In genomic region chr7:112022506-112023149, GRCm38 (mm10) we compare ENCODE assay signal across 8 mouse cellular contexts. TPM values are rescaled to one million over a fixed set of nuclear protein-coding genes. Genes with fewer than 3 reads are reported as not detected.
A peak's percentile ranks its signal among the peaks of the same experiment; 100 is the strongest.
DNase-seq lines count a peak whose midpoint lies in the region; ATAC-seq and TF ChIP-seq lines count a peak whose summit lies in the region.

No protein-coding gene starts in this region.

- peak overlapping the region; percentile 96 for H3K4me3 ChIP-seq in heart, embryonic 13.5 days
- H3K4me3 ChIP-seq in E14TG2a.4 (replicated peaks; ENCODE audit: low read length) = peak overlapping the region; percentile 87
- peak overlapping the region; percentile 80 for H3K4me3 ChIP-seq in embryonic facial prominence, embryonic 15.5 days (replicated peaks)
- H3K4me3 ChIP-seq in limb, embryonic 11.5 days (ENCODE audit: low read depth, low read length) = peak overlapping the region; percentile 97
- H3K4me3 ChIP-seq in olfactory bulb, adult 2 months (ENCODE audit: insufficient read depth, low read depth, low read length) = peak overlapping the region; percentile 58

- peak; percentile 29; the same call in 1 of the 2 replicates for ATAC-seq in heart, embryonic 13.5 days (ENCODE audit: extremely low read depth, insufficient number of reproducible peaks, low FRiP score, low TSS enrichment)
- peak; percentile 12; the same call in 1 of the 2 replicates for ATAC-seq in embryonic facial prominence, embryonic 15.5 days (ENCODE audit: insufficient number of reproducible peaks, low FRiP score, low TSS enrichment, low read depth)
- ATAC-seq in limb, embryonic 11.5 days (ENCODE audit: insufficient number of reproducible peaks, low FRiP score, low TSS enrichment, low read depth) = peak; percentile 66

- no peak for TF ChIP-seq CTCF in E14TG2a.4 (conservative IDR thresholded peaks at IDR 0.05; ENCODE audit: low read length)
- TF ChIP-seq CTCF in olfactory bulb, adult 2 months (IDR thresholded peaks at IDR 0.05; ENCODE audit: insufficient read depth, low read depth, low read length) = no peak

- peak overlapping the region; percentile 73 for H3K4me2 ChIP-seq in heart, embryonic 13.5 days
- peak overlapping the region; percentile 83 for H3K4me2 ChIP-seq in embryonic facial prominence, embryonic 15.5 days (replicated peaks)
- peak overlapping the region; percentile 75 for H3K4me2 ChIP-seq in limb, embryonic 11.5 days (ENCODE audit: low read depth, severe bottlenecking)

- no peaks in the 10 kb centered on the region for H3K9me3 ChIP-seq in heart, embryonic 13.5 days
- no peaks in the 10 kb centered on the region for H3K9me3 ChIP-seq in E14TG2a.4 (ENCODE audit: low read length)
- H3K9me3 ChIP-seq in embryonic facial prominence, embryonic 15.5 days (replicated peaks) = no peaks in the 10 kb centered on the region
- no peaks in the 10 kb centered on the region for H3K9me3 ChIP-seq in limb, embryonic 11.5 days (ENCODE audit: control insufficient read depth, low read length)

- peak overlapping the region; percentile 100 for H3K27ac ChIP-seq in heart, embryonic 13.5 days (replicated peaks)
- H3K27ac ChIP-seq in embryonic facial prominence, embryonic 15.5 days (replicated peaks) = peak overlapping the region; percentile 97
- peak overlapping the region; percentile 98 for H3K27ac ChIP-seq in limb, embryonic 11.5 days (replicated peaks; ENCODE audit: low read depth, low read length)
- H3K27ac ChIP-seq in olfactory bulb, adult 2 months (ENCODE audit: insufficient read depth, low read depth, low read length) = peak overlapping the region; percentile 81

- H3K4me1 ChIP-seq in heart, embryonic 13.5 days = peaks cover 35% of the 10 kb centered on the region
- peaks cover 12% of the 10 kb centered on the region for H3K4me1 ChIP-seq in E14TG2a.4 (replicated peaks; ENCODE audit: low read depth, low read length)
- peaks cover 32% of the 10 kb centered on the region for H3K4me1 ChIP-seq in embryonic facial prominence, embryonic 15.5 days
- H3K4me1 ChIP-seq in limb, embryonic 11.5 days (ENCODE audit: control insufficient read depth, insufficient read depth, low read length) = no peaks in the 10 kb centered on the region; the same call in 1 of the 2 replicates
- peaks cover 4% of the 10 kb centered on the region for H3K4me1 ChIP-seq in olfactory bulb, adult 2 months (ENCODE audit: control insufficient read depth, insufficient read depth, low read length)

- H3K36me3 ChIP-seq in heart, embryonic 13.5 days = no peaks in the 10 kb centered on the region
- no peaks in the 10 kb centered on the region for H3K36me3 ChIP-seq in E14TG2a.4 (ENCODE audit: insufficient read depth, low read length)
- no peaks in the 10 kb centered on the region for H3K36me3 ChIP-seq in embryonic facial prominence, embryonic 15.5 days
- H3K36me3 ChIP-seq in limb, embryonic 11.5 days (ENCODE audit: control insufficient read depth, insufficient read depth, low read length) = no peaks in the 10 kb centered on the region

- DNase-seq in heart, postnatal 4 days = no peak
- no peak for DNase-seq in limb, embryonic 11.5 days (ENCODE audit: low spot score)
- no peak for DNase-seq in right cerebral cortex, adult 2 months (ENCODE audit: low spot score in 2 of 2)
- no peak for DNase-seq in adrenal gland, postnatal 10 days

- H3K9ac ChIP-seq in heart, embryonic 13.5 days = peak overlapping the region; percentile 100
- peak overlapping the region; percentile 98 for H3K9ac ChIP-seq in embryonic facial prominence, embryonic 15.5 days
- peak overlapping the region; percentile 98 for H3K9ac ChIP-seq in limb, embryonic 11.5 days (ENCODE audit: low read length)

- TF ChIP-seq POLR2A in olfactory bulb, adult 2 months (IDR thresholded peaks at IDR 0.05; ENCODE audit: insufficient read depth, low read depth, low read length) = no peak

- no peaks in the 10 kb centered on the region for H3K27me3 ChIP-seq in heart, embryonic 13.5 days (replicated peaks)
- H3K27me3 ChIP-seq in E14TG2a.4 (ENCODE audit: insufficient read depth, low read length) = peaks cover 9% of the 10 kb centered on the region; the same call in 1 of the 2 replicates
- H3K27me3 ChIP-seq in embryonic facial prominence, embryonic 15.5 days = no peaks in the 10 kb centered on the region
- H3K27me3 ChIP-seq in limb, embryonic 11.5 days (ENCODE audit: control insufficient read depth, insufficient read depth, low read length) = no peaks in the 10 kb centered on the region

- 19% methylated on average over 17 of the region's 17 CpGs for WGBS in heart, embryonic 13.5 days
- 14% methylated on average over 17 of the region's 17 CpGs for WGBS in embryonic facial prominence, embryonic 15.5 days
- WGBS in limb, embryonic 11.5 days = 16% methylated on average over 17 of the region's 17 CpGs
- WGBS in olfactory bulb, adult 2 months = 10% methylated on average over 17 of the region's 17 CpGs

RNA-seq across cellular contexts. Expression of gene Usp47, which starts 0.7 kb away (rescaled TPM):
- polyA plus RNA-seq in heart, embryonic 13.5 days (2015; fragmentation: Nextera tagmentation; extraction: Ambion mirVana) = 57.4 and 58.8 TPM in 2 replicates
- 10 to 100 TPM; 90.9 to 91.6 TPM for total RNA-seq in heart, postnatal 4 days (2021)
- 60.3 and 62.6 TPM in 2 replicates for polyA plus RNA-seq in embryonic facial prominence, embryonic 15.5 days (2015; fragmentation: Nextera tagmentation; extraction: Ambion mirVana)
- polyA plus RNA-seq in limb, embryonic 11.5 days (2014; fragmentation: Nextera tagmentation; extraction: Ambion mirVana) = 99.7 and 115 TPM in 2 replicates
- polyA plus RNA-seq in olfactory bulb, adult 2 months (2012; ENCODE audit: insufficient read depth, insufficient read length, low replicate concordance, missing spikeins) = 72.2 TPM in 1 of 2 replicates, not detected in the other
- total RNA-seq in adrenal gland, postnatal 10 days (2021) = 10 to 100 TPM; 58.9 to 74.1 TPM

Comparison
In these comparisons a context has a peak if more than half of its experiments do, and no peak if none do; other contexts are left out.
1. ATAC-seq: peak in every context shown above with its lines; median percentile 66 in limb, embryonic 11.5 days; 29 in heart, embryonic 13.5 days; 12 in embryonic facial prominence, embryonic 15.5 days.